Mouse (Mus musculus) heart, embryonic 13.5 days (tissue): Measurements from ENCODE around the gene Zfp574. TPM values are rescaled to one million over a fixed set of nuclear protein-coding genes. Genes with fewer than 3 reads are reported as not detected.

Source experiments
- ATAC-seq: fragments of 200-750 bp; cut with Nextera tagmentation; 2 replicates; pipeline ENCODE4 v1.8.0; 2017; ENCODE audit warnings: moderate TSS enrichment; ENCODE audit not compliant: insufficient number of reproducible peaks, low FRiP score, low TSS enrichment; ENCODE audit errors: extremely low read depth
- H3K27ac ChIP-seq: fragments of 300-500 bp; sonication (generic); replicated peaks from 2 replicates; pipeline ENCODE4 v1.5.1; 2015; ENCODE audit warnings: moderate library complexity, mild to moderate bottlenecking, inconsistent platforms
- H3K27me3 ChIP-seq: fragments of 300-500 bp; sonication (generic); replicated peaks from 2 replicates; pipeline ENCODE4 v1.6.1; 2015; ENCODE audit warnings: mild to moderate bottlenecking, inconsistent platforms
- H3K36me3 ChIP-seq: fragments of 300-500 bp; sonication (generic); 2 replicates; pipeline ENCODE4 v1.6.1; 2015; ENCODE audit warnings: mild to moderate bottlenecking, inconsistent platforms
- H3K4me1 ChIP-seq: fragments of 300-500 bp; sonication (generic); 2 replicates; pipeline ENCODE4 v1.6.1; 2015; ENCODE audit warnings: inconsistent platforms
- H3K4me2 ChIP-seq: fragments of 300-500 bp; sonication (generic); 2 replicates; pipeline ENCODE4 v1.6.1; 2015; ENCODE audit warnings: inconsistent platforms, mild to moderate bottlenecking, moderate library complexity
- H3K4me3 ChIP-seq: fragments of 300-500 bp; sonication (generic); 2 replicates; pipeline ENCODE4 v1.5.1; 2015; ENCODE audit warnings: moderate library complexity, mild to moderate bottlenecking, inconsistent platforms
- H3K9ac ChIP-seq: fragments of 300-500 bp; sonication (generic); 2 replicates; pipeline ENCODE4 v1.6.1; 2015; ENCODE audit warnings: inconsistent platforms, mild to moderate bottlenecking, moderate library complexity
- H3K9me3 ChIP-seq: fragments of 300-500 bp; sonication (generic); 2 replicates; pipeline ENCODE4 v1.6.1; 2016; ENCODE audit warnings: inconsistent platforms
- WGBS: fragments of 180-500 bp; shearing (Covaris S2); methylation state at CpG from one replicate; pipeline ENCODE4 v1.1.7; 2015; ENCODE audit warnings: mixed read lengths; 5-methylcytosine and 5-hydroxymethylcytosine counted together
- polyA plus RNA-seq: library from polyadenylated mRNA; unstranded; fragments of >200 nt; fragmentation: Nextera tagmentation; extraction: Ambion mirVana; gene quantifications from 2 replicates; pipeline ENCODE4 v1.2.1, GENCODE M21; 2015

Zfp574 gene
- polyA plus RNA-seq, 1 experiment from 2014 or later, result 20.1 TPM

- Histone ChIP-seq H3K4me2 (no peak overlapping the region), H3K27me3 (peaks cover 29% of the 10 kb centered on the region), H3K27ac (no peak overlapping the region), H3K4me1 (peaks cover 29% of the 10 kb centered on the region), H3K9me3 (no peaks in the 10 kb centered on the region), H3K36me3 (peaks cover 14% of the 10 kb centered on the region), H3K4me3 (no peak overlapping the region), H3K9ac (no peak overlapping the region)
- ATAC-seq, result no peak
- 25% methylated on average over 11 of the region's 11 CpGs for WGBS
Measured at GRCm38 (mm10) chr7:25088968-25089367, 16.6 kb downstream of the Zfp574 start.

- Histone ChIP-seq H3K9ac (peak overlapping the region; percentile 10; the same call in 1 of the 2 replicates), H3K27ac (no peak overlapping the region), H3K27me3 (peaks cover 35% of the 10 kb centered on the region), H3K4me3 (no peak overlapping the region), H3K4me1 (peaks cover 24% of the 10 kb centered on the region), H3K36me3 (peaks cover 6% of the 10 kb centered on the region; the same call in 1 of the 2 replicates), H3K9me3 (no peaks in the 10 kb centered on the region), H3K4me2 (no peak overlapping the region)
- no peak for ATAC-seq
- 35% methylated on average over 10 of the region's 10 CpGs for WGBS
Measured at GRCm38 (mm10) chr7:25089875-25090274, 17.5 kb downstream of the Zfp574 start.

GRCm38 (mm10) chr7:25098169-25098568 lies 25.8 kb downstream of the Zfp574 start:
- no peaks in the 10 kb centered on the region for H3K9me3 ChIP-seq
- H3K4me1 ChIP-seq, result peaks cover 4% of the 10 kb centered on the region
- 51% methylated on average over 3 of the region's 3 CpGs for WGBS
- no peak overlapping the region for H3K4me2 ChIP-seq
- no peak overlapping the region for H3K4me3 ChIP-seq
- H3K27ac ChIP-seq, result no peak overlapping the region
- H3K36me3 ChIP-seq, result no peaks in the 10 kb centered on the region
- H3K9ac ChIP-seq, result no peak overlapping the region
- peaks cover 60% of the 10 kb centered on the region for H3K27me3 ChIP-seq
- ATAC-seq, result no peak

GRCm38 (mm10) chr7:25099581-25099980 lies 27.2 kb downstream of the Zfp574 start:
- Histone ChIP-seq H3K9me3 (no peaks in the 10 kb centered on the region), H3K4me1 (no peaks in the 10 kb centered on the region), H3K36me3 (no peaks in the 10 kb centered on the region), H3K9ac (no peak overlapping the region), H3K27me3 (peaks cover 59% of the 10 kb centered on the region), H3K4me3 (no peak overlapping the region), H3K27ac (no peak overlapping the region), H3K4me2 (no peak overlapping the region)
- ATAC-seq, result no peak
- WGBS, result 45% methylated on average over 4 of the region's 4 CpGs

GRCm38 (mm10) chr7:25105411-25106160 lies 33.2 kb downstream of the Zfp574 start:
- H3K4me2 ChIP-seq, result no peak overlapping the region
- no peak overlapping the region for H3K4me3 ChIP-seq
- H3K4me1 ChIP-seq, result peaks cover 15% of the 10 kb centered on the region
- WGBS, result 16% methylated on average over 17 of the region's 17 CpGs
- H3K27me3 ChIP-seq, result peaks cover 18% of the 10 kb centered on the region
- ATAC-seq, result no peak
- no peak overlapping the region for H3K27ac ChIP-seq
- no peaks in the 10 kb centered on the region for H3K36me3 ChIP-seq
- H3K9ac ChIP-seq, result no peak overlapping the region
- no peaks in the 10 kb centered on the region for H3K9me3 ChIP-seq

GRCm38 (mm10) chr7:25106790-25107502 lies 34.6 kb downstream of the Zfp574 start:
- Histone ChIP-seq H3K4me1 (peaks cover 15% of the 10 kb centered on the region), H3K9me3 (no peaks in the 10 kb centered on the region), H3K27ac (peak overlapping the region; percentile 59), H3K4me3 (no peak overlapping the region), H3K4me2 (peak overlapping the region; percentile 47), H3K9ac (peak overlapping the region; percentile 37; the same call in 1 of the 2 replicates), H3K27me3 (peaks cover 18% of the 10 kb centered on the region), H3K36me3 (no peaks in the 10 kb centered on the region)
- WGBS, result 31% methylated on average over 16 of the region's 17 CpGs
- peak; percentile 23; the same call in 1 of the 2 replicates for ATAC-seq

- 80% methylated on average over 12 of the region's 12 CpGs for WGBS
Measured at GRCm38 (mm10) chr7:25109355-25109754, 37.0 kb downstream of the Zfp574 start.

GRCm38 (mm10) chr7:25110336-25110735 lies 38.0 kb downstream of the Zfp574 start:
- peaks cover 15% of the 10 kb centered on the region for H3K4me1 ChIP-seq
- H3K4me2 ChIP-seq, result no peak overlapping the region
- no peaks in the 10 kb centered on the region for H3K36me3 ChIP-seq
- no peak overlapping the region for H3K27ac ChIP-seq
- H3K9me3 ChIP-seq, result no peaks in the 10 kb centered on the region
- peaks cover 25% of the 10 kb centered on the region for H3K27me3 ChIP-seq
- no peak overlapping the region for H3K4me3 ChIP-seq
- WGBS, result 58% methylated on average over 9 of the region's 9 CpGs
- no peak overlapping the region for H3K9ac ChIP-seq
- ATAC-seq, result no peak

More at GRCm38 (mm10) chr7:25109355-25109754, 37.0 kb downstream of the Zfp574 start:
- peaks cover 17% of the 10 kb centered on the region for H3K27me3 ChIP-seq
- no peaks in the 10 kb centered on the region for H3K9me3 ChIP-seq
- H3K4me3 ChIP-seq, result no peak overlapping the region
- ATAC-seq, result no peak
- no peak overlapping the region for H3K27ac ChIP-seq
- H3K36me3 ChIP-seq, result no peaks in the 10 kb centered on the region
- H3K4me1 ChIP-seq, result peaks cover 15% of the 10 kb centered on the region
- no peak overlapping the region for H3K4me2 ChIP-seq
- no peak overlapping the region for H3K9ac ChIP-seq

- Histone ChIP-seq H3K4me1 (peaks cover 5% of the 10 kb centered on the region), H3K36me3 (no peaks in the 10 kb centered on the region), H3K27me3 (peaks cover 37% of the 10 kb centered on the region), H3K4me2 (no peak overlapping the region), H3K9me3 (no peaks in the 10 kb centered on the region), H3K27ac (no peak overlapping the region), H3K9ac (no peak overlapping the region), H3K4me3 (no peak overlapping the region)
- ATAC-seq, result no peak
- 77% methylated on average over 17 of the region's 17 CpGs for WGBS
Measured at GRCm38 (mm10) chr7:25112178-25112955, 40.0 kb downstream of the Zfp574 start.

GRCm38 (mm10) chr7:25112956-25113603 lies 40.7 kb downstream of the Zfp574 start:
- Histone ChIP-seq H3K27me3 (peaks cover 36% of the 10 kb centered on the region), H3K36me3 (no peaks in the 10 kb centered on the region), H3K4me1 (no peaks in the 10 kb centered on the region), H3K4me3 (no peak overlapping the region), H3K27ac (no peak overlapping the region), H3K4me2 (no peak overlapping the region), H3K9ac (no peak overlapping the region), H3K9me3 (no peaks in the 10 kb centered on the region)
- no peak for ATAC-seq
- 75% methylated on average over 16 of the region's 16 CpGs for WGBS
